Mouse (Mus musculus): ENCODE data around the gene Rere. TPM values are rescaled to one million over a fixed set of nuclear protein-coding genes. Genes with fewer than 3 reads are reported as not detected.

The Rere gene
- polyA plus RNA-seq, 1 experiment, result 42.0 TPM

- DNase-seq, result no peak
- no peak overlapping the region for H3K4me3 ChIP-seq (replicated peaks; ENCODE audit: extremely low read depth, low read depth, low read length)
- TF ChIP-seq POLR2A (IDR thresholded peaks at IDR 0.05; ENCODE audit: borderline replicate concordance, extremely low read depth, low read depth, low read length), result no peak
- TF ChIP-seq CTCF (IDR thresholded peaks at IDR 0.05; ENCODE audit: insufficient read depth, low read length), result no peak
- no peaks in the 10 kb centered on the region for H3K4me1 ChIP-seq (ENCODE audit: control insufficient read depth, insufficient read depth, low read length)
- WGBS, result 68% methylated on average over 18 of the region's 18 CpGs
These were observed 30.7 kb upstream of the Rere start for GRCm38 (mm10) chr4:150250549-150251422.

- H3K4me3 ChIP-seq (replicated peaks; ENCODE audit: extremely low read depth, low read depth, low read length), result no peak overlapping the region
- TF ChIP-seq CTCF (IDR thresholded peaks at IDR 0.05; ENCODE audit: insufficient read depth, low read length) (no peak), POLR2A (IDR thresholded peaks at IDR 0.05; ENCODE audit: borderline replicate concordance, extremely low read depth, low read depth, low read length) (no peak)
- peaks cover 3% of the 10 kb centered on the region; the same call in 1 of the 2 replicates for H3K4me1 ChIP-seq (ENCODE audit: control insufficient read depth, insufficient read depth, low read length)
- WGBS, result 66% methylated on average over 4 of the region's 4 CpGs
- DNase-seq, result no peak
These were observed 27.0 kb upstream of the Rere start for GRCm38 (mm10) chr4:150254416-150254815.

- H3K4me1 ChIP-seq (ENCODE audit: control insufficient read depth, insufficient read depth, low read length), result peaks cover 3% of the 10 kb centered on the region; the same call in 1 of the 2 replicates
- H3K4me3 ChIP-seq (replicated peaks; ENCODE audit: extremely low read depth, low read depth, low read length), result no peak overlapping the region
- no peak for DNase-seq
- WGBS, result 90% methylated on average over 7 of the region's 7 CpGs
- TF ChIP-seq POLR2A (IDR thresholded peaks at IDR 0.05; ENCODE audit: borderline replicate concordance, extremely low read depth, low read depth, low read length), result no peak
- TF ChIP-seq CTCF (IDR thresholded peaks at IDR 0.05; ENCODE audit: insufficient read depth, low read length), result no peak
These were observed 26.3 kb upstream of the Rere start for GRCm38 (mm10) chr4:150255181-150255580.

GRCm38 (mm10) chr4:150257252-150258204 lies 23.9 kb upstream of the Rere start:
- TF ChIP-seq POLR2A (IDR thresholded peaks at IDR 0.05; ENCODE audit: borderline replicate concordance, extremely low read depth, low read depth, low read length) (no peak), CTCF (IDR thresholded peaks at IDR 0.05; ENCODE audit: insufficient read depth, low read length) (peak; percentile 86)
- H3K4me1 ChIP-seq (ENCODE audit: control insufficient read depth, insufficient read depth, low read length), result peaks cover 3% of the 10 kb centered on the region; the same call in 1 of the 2 replicates
- WGBS, result 25% methylated on average over 20 of the region's 20 CpGs
- DNase-seq, result peak; percentile 78
- H3K4me3 ChIP-seq (replicated peaks; ENCODE audit: extremely low read depth, low read depth, low read length), result no peak overlapping the region

- Histone ChIP-seq H3K4me1 (ENCODE audit: control insufficient read depth, insufficient read depth, low read length) (peaks cover 3% of the 10 kb centered on the region; the same call in 1 of the 2 replicates), H3K4me3 (replicated peaks; ENCODE audit: extremely low read depth, low read depth, low read length) (no peak overlapping the region)
- TF ChIP-seq POLR2A (IDR thresholded peaks at IDR 0.05; ENCODE audit: borderline replicate concordance, extremely low read depth, low read depth, low read length), result no peak
- TF ChIP-seq CTCF (IDR thresholded peaks at IDR 0.05; ENCODE audit: insufficient read depth, low read length), result no peak
- WGBS, result 44% methylated on average over 14 of the region's 14 CpGs
- DNase-seq, result no peak
These were observed 23.1 kb upstream of the Rere start for GRCm38 (mm10) chr4:150258388-150258787.

- no peak for DNase-seq
- Histone ChIP-seq H3K4me3 (replicated peaks; ENCODE audit: extremely low read depth, low read depth, low read length) (no peak overlapping the region), H3K4me1 (ENCODE audit: control insufficient read depth, insufficient read depth, low read length) (peaks cover 3% of the 10 kb centered on the region; the same call in 1 of the 2 replicates)
- TF ChIP-seq POLR2A (IDR thresholded peaks at IDR 0.05; ENCODE audit: borderline replicate concordance, extremely low read depth, low read depth, low read length) (no peak), CTCF (IDR thresholded peaks at IDR 0.05; ENCODE audit: insufficient read depth, low read length) (no peak)
- 96% methylated on average over 7 of the region's 7 CpGs for WGBS
These were observed 21.9 kb upstream of the Rere start for GRCm38 (mm10) chr4:150259577-150259976.

- 69% methylated on average over 7 of the region's 7 CpGs for WGBS
- DNase-seq, result no peak
- no peak for TF ChIP-seq POLR2A (IDR thresholded peaks at IDR 0.05; ENCODE audit: borderline replicate concordance, extremely low read depth, low read depth, low read length)
- TF ChIP-seq CTCF (IDR thresholded peaks at IDR 0.05; ENCODE audit: insufficient read depth, low read length), result no peak
- peaks cover 3% of the 10 kb centered on the region; the same call in 1 of the 2 replicates for H3K4me1 ChIP-seq (ENCODE audit: control insufficient read depth, insufficient read depth, low read length)
- H3K4me3 ChIP-seq (replicated peaks; ENCODE audit: extremely low read depth, low read depth, low read length), result no peak overlapping the region
These were observed 21.3 kb upstream of the Rere start for GRCm38 (mm10) chr4:150260111-150260510.

GRCm38 (mm10) chr4:150260745-150261144 lies 20.7 kb upstream of the Rere start:
- no peak overlapping the region for H3K4me3 ChIP-seq (replicated peaks; ENCODE audit: extremely low read depth, low read depth, low read length)

GRCm38 (mm10) chr4:150262301-150262700 lies 19.1 kb upstream of the Rere start:
- H3K4me3 ChIP-seq (replicated peaks; ENCODE audit: extremely low read depth, low read depth, low read length), result no peak overlapping the region
- H3K4me1 ChIP-seq (ENCODE audit: control insufficient read depth, insufficient read depth, low read length), result peaks cover 3% of the 10 kb centered on the region; the same call in 1 of the 2 replicates
- no peak for TF ChIP-seq CTCF (IDR thresholded peaks at IDR 0.05; ENCODE audit: insufficient read depth, low read length)
- no peak for TF ChIP-seq POLR2A (IDR thresholded peaks at IDR 0.05; ENCODE audit: borderline replicate concordance, extremely low read depth, low read depth, low read length)
- no peak for DNase-seq
- WGBS, result 42% methylated on average over 8 of the region's 8 CpGs

More at GRCm38 (mm10) chr4:150260745-150261144, 20.7 kb upstream of the Rere start:
- TF ChIP-seq POLR2A (IDR thresholded peaks at IDR 0.05; ENCODE audit: borderline replicate concordance, extremely low read depth, low read depth, low read length) (no peak), CTCF (IDR thresholded peaks at IDR 0.05; ENCODE audit: insufficient read depth, low read length) (no peak)
- no peak for DNase-seq
- WGBS, result 47% methylated on average over 6 of the region's 6 CpGs
- peaks cover 3% of the 10 kb centered on the region; the same call in 1 of the 2 replicates for H3K4me1 ChIP-seq (ENCODE audit: control insufficient read depth, insufficient read depth, low read length)
